Mouse (Mus musculus) heart, postnatal 0 days (tissue): ENCODE measurements around the gene Rasd1.

Source experiments
- CTCF ChIP-seq: IDR thresholded peaks from 2 replicates; pipeline ENCODE4 v1.5.1; 2016; ENCODE audit warnings: antibody characterized with exemption, control low read depth, low read depth
- EP300 ChIP-seq: IDR thresholded peaks from 2 replicates; pipeline ENCODE4 v1.6.1; 2016; ENCODE audit warnings: antibody characterized with exemption, low read depth

DNA sequence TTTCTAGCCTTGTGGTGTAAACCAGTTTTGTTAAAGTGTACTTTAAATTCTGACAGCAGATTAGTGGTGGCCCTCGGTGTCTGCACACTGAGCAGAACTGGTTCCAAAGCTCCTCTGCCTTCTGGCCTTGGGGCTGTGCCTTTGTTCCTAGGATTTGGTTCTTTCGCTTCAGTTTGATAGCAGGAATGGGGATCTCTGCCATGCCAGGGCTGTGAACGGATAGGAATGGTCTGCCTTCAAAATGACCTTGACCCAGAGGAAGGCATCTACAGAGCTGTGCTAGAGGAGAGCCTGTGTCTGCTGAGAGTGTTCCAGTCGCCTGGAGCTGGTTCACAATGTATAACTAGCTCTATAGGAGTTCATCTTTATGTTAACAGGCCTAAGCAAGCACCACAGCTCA lies 5.3 kb downstream of the Rasd1 start:
- no peak for TF ChIP-seq CTCF
- TF ChIP-seq EP300, result no peak
